Mouse (Mus musculus) liver, embryonic 11.5 days (tissue): ENCODE measurements around the gene Ier5l. TPM values are rescaled to one million over a fixed set of nuclear protein-coding genes. Genes with fewer than 3 reads are reported as not detected.
A peak's percentile ranks its signal among the peaks of the same experiment; 100 is the strongest.

Source experiments
- ATAC-seq: fragments of 200-750 bp; cut with Nextera tagmentation; replicated peaks from 2 replicates; pipeline ENCODE4 v1.8.0; 2017; ENCODE audit warnings: moderate number of reproducible peaks, mild to moderate bottlenecking, moderate TSS enrichment, moderate library complexity; ENCODE audit not compliant: low FRiP score
- DNase-seq: peaks from one replicate; pipeline ENCODE4 v3.0.0-alpha.2; 2017; ENCODE audit warnings: low spot score
- H3K27ac ChIP-seq: fragments of 300-500 bp; sonication (generic); 2 replicates; pipeline ENCODE4 v1.5.1; 2014; ENCODE audit warnings: mild to moderate bottlenecking, low read depth, low read length, control low read depth
- H3K27me3 ChIP-seq: fragments of 300-500 bp; sonication (generic); replicated peaks from 2 replicates; pipeline ENCODE4 v1.6.1; 2014; ENCODE audit warnings: low read length, mixed read lengths; ENCODE audit not compliant: control insufficient read depth, insufficient read depth
- H3K36me3 ChIP-seq: fragments of 300-500 bp; sonication (generic); 2 replicates; pipeline ENCODE4 v1.6.1; 2014; ENCODE audit warnings: mild to moderate bottlenecking, low read length, moderate library complexity, mixed read lengths; ENCODE audit not compliant: control insufficient read depth, insufficient read depth
- H3K4me1 ChIP-seq: fragments of 300-500 bp; sonication (generic); replicated peaks from 2 replicates; pipeline ENCODE4 v1.6.1; 2014; ENCODE audit warnings: low read length, mixed read lengths; ENCODE audit not compliant: control insufficient read depth, insufficient read depth
- H3K4me2 ChIP-seq: fragments of 300-500 bp; sonication (generic); 2 replicates; pipeline ENCODE4 v1.6.1; 2014; ENCODE audit warnings: mild to moderate bottlenecking, control low read depth, moderate library complexity
- H3K4me3 ChIP-seq: fragments of 300-500 bp; sonication (generic); 2 replicates; pipeline ENCODE4 v1.5.1; 2014; ENCODE audit warnings: low read depth, low read length, control low read depth
- H3K9ac ChIP-seq: fragments of 300-500 bp; sonication (generic); 2 replicates; pipeline ENCODE4 v1.6.1; 2014; ENCODE audit warnings: low read depth, low read length, control low read depth
- H3K9me3 ChIP-seq: fragments of 300-500 bp; sonication (generic); 2 replicates; pipeline ENCODE4 v1.6.1; 2016; ENCODE audit warnings: low read length, inconsistent platforms, mixed read lengths; ENCODE audit not compliant: control insufficient read depth
- WGBS: fragments of 180-500 bp; shearing (Covaris S2); extraction: QIAGEN DNeasy Blood & Tissue Kit; methylation state at CpG from one replicate; pipeline ENCODE4 v1.1.7; 2014; 5-methylcytosine and 5-hydroxymethylcytosine counted together
- polyA plus RNA-seq: library from polyadenylated mRNA; unstranded; fragments of >200 nt; fragmentation: Nextera tagmentation; extraction: Ambion mirVana; gene quantifications from 2 replicates; pipeline ENCODE4 v1.2.1, GENCODE M21; 2014

The Ier5l gene
- polyA plus RNA-seq, result 1.2 TPM in 2 replicates

DNA sequence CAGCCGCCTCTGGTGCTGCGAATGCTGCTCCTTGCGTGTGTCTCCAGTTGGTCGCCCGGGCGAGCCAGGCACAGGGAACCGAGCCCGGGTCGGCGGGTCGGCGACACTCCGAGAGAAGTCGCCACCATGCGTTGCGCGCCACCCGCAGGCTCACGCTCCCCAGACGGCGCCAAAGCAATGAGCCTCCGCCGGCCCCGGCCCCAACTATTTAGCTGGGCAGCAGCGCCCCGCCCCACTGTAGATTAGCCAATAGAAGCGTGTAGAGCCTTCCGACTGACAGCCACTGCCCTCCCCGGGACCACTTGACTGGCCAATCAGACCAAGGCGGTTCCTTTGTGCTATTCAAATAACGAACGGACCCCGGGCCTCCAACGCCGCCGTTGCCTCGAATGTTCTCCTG is at the start of gene Ier5l:
Gene Ier5l (minus strand): TSS at position 181 of the 400 bp plus-strand sequence.
- H3K9ac ChIP-seq, result peak within 1 kb of the TSS; percentile 79
- H3K4me3 ChIP-seq, result peak within 1 kb of the TSS; percentile 67
- DNase-seq (peak; percentile 92), ATAC-seq (peak; percentile 81)
- peak within 1 kb of the TSS; percentile 76 for H3K27ac ChIP-seq
- H3K4me1 ChIP-seq, result peaks cover 16% of the 10 kb centered on the region
- under 1% methylated on average over 37 of the region's 37 CpGs for WGBS
- H3K27me3 ChIP-seq, result peaks cover 67% of the 10 kb centered on the region
- H3K36me3 ChIP-seq, result no peaks in the 10 kb centered on the region
- peak within 1 kb of the TSS; percentile 66 for H3K4me2 ChIP-seq
- no peaks in the 10 kb centered on the region for H3K9me3 ChIP-seq

DNA sequence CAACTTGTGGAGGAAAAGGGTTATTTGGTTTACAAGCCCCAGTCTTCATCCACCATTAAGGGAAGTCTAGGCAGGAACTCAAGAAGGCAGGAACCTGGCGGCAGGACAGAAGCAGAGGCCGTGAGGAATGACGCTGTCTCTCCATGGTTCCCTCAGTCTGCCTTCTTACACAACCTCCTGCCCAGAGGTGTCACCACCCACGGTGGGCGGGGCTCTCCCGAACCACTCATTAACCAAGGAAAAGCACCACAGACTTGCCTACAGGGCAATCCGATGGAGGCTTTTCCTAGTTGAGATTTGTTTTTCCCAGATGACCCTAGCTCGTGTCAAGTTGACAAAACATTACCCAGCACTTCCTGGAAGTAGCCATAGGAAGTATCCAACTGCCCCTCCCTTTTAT is 49.7 kb upstream of the Ier5l start:
- no peaks in the 10 kb centered on the region for H3K9me3 ChIP-seq
- H3K27me3 ChIP-seq, result 0 out of 2 replicates have a peak, but pooled peaks cover 2% of the 10 kb centered on the region
- no peak for DNase-seq
- no peak overlapping the region for H3K9ac ChIP-seq
- H3K36me3 ChIP-seq, result no peaks in the 10 kb centered on the region
- no peak for ATAC-seq
- H3K27ac ChIP-seq, result no peak overlapping the region
- H3K4me3 ChIP-seq, result no peak overlapping the region
- 57% methylated on average over 8 of the region's 8 CpGs for WGBS
- no peaks in the 10 kb centered on the region for H3K4me1 ChIP-seq
- no peak overlapping the region for H3K4me2 ChIP-seq

DNA sequence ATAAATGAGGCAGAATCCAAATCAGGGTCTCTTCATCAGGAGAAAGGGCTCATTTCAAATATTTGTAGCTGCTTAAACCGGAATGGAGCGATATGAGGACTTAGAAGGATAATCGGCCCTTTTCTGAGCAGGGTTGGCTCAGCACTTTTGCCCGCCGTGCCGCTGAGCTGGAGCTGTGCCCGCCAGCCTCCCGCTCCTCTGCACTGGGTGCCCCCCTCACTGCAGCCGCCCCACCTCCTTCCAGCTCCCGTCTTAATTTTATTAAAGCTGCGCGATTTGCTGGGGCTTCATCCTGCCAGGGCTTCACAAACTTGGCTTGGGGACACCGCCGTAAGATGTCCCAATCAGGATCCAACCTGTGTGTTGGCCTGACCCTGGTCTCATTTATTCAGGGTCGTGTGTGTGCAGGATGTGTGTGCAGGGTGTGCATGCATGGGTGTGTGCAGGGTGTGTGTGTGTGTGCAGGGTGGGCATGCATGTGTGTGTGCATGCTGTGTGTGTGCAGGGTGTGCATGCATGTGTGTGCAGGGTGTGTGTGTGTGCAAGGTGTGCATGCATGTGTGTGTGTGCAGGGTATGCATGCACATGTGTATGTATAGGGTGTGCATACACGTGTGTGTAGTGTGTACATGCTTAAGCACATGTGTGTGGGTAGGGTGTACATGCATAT is 36.8 kb upstream of the Ier5l start:
- no peak for DNase-seq
- H3K4me2 ChIP-seq, result no peak overlapping the region
- no peak for ATAC-seq

DNA sequence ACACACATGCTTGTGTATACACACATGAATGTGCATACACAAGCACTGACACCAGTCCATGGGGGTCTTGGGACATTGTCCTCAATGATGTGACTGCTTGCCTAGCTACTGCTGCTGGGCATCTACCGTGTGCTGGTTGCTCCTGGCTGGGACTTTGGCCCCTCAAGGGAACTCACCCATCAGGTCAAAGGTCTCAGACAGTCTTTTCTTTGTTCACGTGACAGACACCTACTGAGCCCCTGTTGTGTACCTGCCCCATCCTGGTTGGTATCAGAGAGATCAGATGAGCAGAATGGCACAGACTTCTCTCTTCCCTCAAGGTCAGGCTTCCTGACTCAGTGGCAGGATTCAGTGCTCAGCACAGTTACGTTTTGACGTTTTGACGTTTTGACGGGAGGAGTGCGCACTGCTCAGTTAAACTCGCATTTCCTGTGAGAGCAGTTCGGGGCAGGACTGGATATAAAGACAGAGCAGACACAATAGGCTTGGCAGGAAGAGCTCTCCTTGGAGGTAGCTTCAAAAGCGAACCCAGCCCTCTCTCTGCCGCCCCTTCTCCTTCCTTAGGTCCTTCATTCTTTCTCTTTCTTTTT is 33.2 kb upstream of the Ier5l start:
- no peak overlapping the region for H3K4me2 ChIP-seq
- ATAC-seq (no peak), DNase-seq (no peak)
- H3K36me3 ChIP-seq, result no peaks in the 10 kb centered on the region
- peaks cover 4% of the 10 kb centered on the region; the same call in 1 of the 2 replicates for H3K4me1 ChIP-seq
- no peaks in the 10 kb centered on the region for H3K27me3 ChIP-seq
- WGBS, result 49% methylated on average over 11 of the region's 11 CpGs
- H3K4me3 ChIP-seq, result no peak overlapping the region
- no peak overlapping the region for H3K9ac ChIP-seq
- H3K9me3 ChIP-seq, result no peaks in the 10 kb centered on the region
- no peak overlapping the region for H3K27ac ChIP-seq

More for the DNA sequence above, 36.8 kb upstream of the Ier5l start:
- whole genome bisulfite sequencing, result 72% methylated on average over 16 of the region's 16 CpGs
- Histone ChIP-seq H3K9ac (no peak overlapping the region), H3K4me1 (peaks cover 4% of the 10 kb centered on the region; the same call in 1 of the 2 replicates), H3K36me3 (no peaks in the 10 kb centered on the region), H3K9me3 (no peaks in the 10 kb centered on the region), H3K4me3 (no peak overlapping the region), H3K27ac (no peak overlapping the region), H3K27me3 (no peaks in the 10 kb centered on the region)

DNA sequence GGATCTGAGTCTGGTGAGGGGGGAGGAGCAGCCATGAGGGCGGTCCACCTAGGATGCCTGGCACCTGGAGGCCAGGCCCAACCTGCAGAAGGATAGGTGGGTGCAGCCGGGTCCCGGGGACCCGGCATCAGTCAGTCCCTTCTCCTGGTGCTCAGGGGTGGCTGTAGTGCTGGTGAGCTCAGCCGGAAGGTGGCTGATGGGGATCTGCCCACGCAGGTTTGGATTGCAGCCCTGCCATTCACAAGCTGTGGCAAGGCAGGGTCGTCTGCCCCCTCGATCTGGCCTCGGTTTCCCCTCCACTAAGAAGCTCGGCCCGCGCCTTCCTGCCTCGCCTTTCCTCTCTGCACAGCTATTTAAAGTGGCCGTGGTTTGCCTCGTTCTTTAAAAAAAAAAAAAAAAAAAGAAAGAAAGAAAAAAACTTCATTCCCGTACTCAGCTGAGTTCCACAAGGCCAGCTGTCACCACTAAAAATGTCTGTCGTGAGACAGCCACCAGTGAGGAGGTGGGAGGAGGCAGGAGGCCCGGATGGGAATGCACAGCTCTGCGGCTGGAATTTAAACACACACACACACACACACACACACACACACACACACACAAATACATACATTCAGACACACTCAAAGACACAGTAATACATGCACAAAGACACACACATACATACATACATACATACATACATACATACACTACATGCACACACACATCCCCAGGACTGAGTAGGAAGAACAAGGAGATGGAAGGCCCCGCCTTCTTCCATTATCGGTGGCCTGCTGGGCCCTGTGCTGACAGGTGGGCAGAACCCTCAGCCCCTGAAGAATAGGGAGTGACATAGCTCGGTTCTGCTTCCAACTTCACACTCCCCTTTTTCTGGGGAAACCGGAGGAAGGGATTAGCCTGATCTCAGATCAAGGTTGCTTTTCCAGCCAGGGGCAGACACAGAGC is 29.9 kb upstream of the Ier5l start:
- Histone ChIP-seq H3K9ac (no peak overlapping the region), H3K27me3 (no peaks in the 10 kb centered on the region), H3K36me3 (no peaks in the 10 kb centered on the region), H3K27ac (no peak overlapping the region), H3K9me3 (no peaks in the 10 kb centered on the region), H3K4me3 (no peak overlapping the region), H3K4me2 (no peak overlapping the region), H3K4me1 (peaks cover 4% of the 10 kb centered on the region; the same call in 1 of the 2 replicates)
- 49% methylated on average over 23 of the region's 23 CpGs for WGBS
- DNase-seq (no peak), ATAC-seq (no peak)

DNA sequence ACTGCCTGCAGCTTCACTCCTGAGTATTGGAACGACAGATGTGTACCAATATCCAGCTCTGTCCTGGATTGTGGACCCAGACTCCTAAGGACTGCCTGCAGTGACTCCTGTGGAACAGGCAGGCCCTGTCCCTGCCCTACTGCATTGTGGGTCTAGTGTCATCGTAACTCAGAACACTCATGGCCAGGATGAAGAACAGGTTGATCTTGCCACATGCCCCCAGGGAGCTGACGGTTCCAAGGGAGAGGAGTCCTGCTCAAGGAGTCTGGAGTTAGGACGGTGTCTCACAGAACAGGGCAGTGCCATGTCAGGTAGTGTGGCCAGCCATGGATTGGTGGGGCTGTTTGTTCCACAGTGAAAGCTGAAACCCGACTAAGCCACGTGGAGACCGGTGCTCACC is 27.7 kb upstream of the Ier5l start:
- 77% methylated on average over 7 of the region's 7 CpGs for WGBS
- Histone ChIP-seq H3K36me3 (no peaks in the 10 kb centered on the region), H3K4me3 (no peak overlapping the region), H3K27ac (no peak overlapping the region; the same call in 1 of the 2 replicates), H3K9ac (no peak overlapping the region), H3K27me3 (no peaks in the 10 kb centered on the region), H3K4me2 (no peak overlapping the region), H3K9me3 (no peaks in the 10 kb centered on the region), H3K4me1 (peaks cover under 1% of the 10 kb centered on the region; the same call in 1 of the 2 replicates)
- no peak for DNase-seq
- no peak for ATAC-seq

DNA sequence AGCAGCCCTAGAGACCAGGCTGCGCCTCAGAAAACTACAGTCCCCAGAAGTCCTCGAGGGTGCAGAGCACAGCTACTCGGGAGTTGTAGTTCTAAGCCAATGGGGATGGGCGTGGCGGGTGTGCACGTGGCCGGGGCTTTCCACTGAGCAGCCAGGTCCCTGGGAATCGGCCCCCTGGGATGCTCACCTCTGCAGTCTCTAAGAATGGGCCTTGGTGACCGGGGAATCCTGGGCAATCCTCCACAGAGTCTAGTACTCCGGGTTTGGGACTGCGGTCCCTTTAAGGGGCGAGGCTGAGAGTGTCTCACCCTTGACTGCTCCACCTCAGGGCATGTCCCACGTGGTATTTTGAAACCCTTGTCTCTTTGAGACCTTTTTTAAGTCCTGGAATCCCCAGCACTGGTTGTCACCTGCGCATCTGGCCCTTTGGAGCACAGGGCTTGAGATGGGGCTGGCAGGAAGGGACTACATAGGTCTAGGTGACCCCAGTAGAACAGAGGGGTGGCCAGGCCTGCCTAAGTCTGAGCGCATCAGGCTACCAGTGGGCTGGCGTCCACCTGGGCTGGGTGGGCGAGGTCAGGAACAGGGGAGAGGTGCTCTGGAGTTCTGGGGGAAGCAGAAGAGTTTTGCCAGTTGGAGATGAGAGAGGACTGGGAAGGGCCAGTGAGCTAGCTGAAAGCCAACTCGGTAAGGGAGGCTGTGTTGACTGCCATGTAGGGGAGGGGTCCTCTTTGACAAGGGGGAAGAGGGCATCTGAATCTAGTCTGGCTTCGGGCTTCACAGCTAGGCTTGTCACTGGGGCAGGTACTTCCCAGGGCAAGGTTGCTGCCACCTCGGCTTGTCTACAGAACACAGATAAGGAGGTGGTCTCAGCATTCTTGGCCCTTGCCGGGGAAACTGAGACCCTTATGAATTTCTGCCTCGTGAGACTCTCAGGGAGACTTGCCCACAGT is 22.2 kb upstream of the Ier5l start:
- H3K4me2 ChIP-seq, result peak overlapping the region; percentile 52
- H3K9me3 ChIP-seq, result no peaks in the 10 kb centered on the region
- H3K4me1 ChIP-seq, result peaks cover 4% of the 10 kb centered on the region; the same call in 1 of the 2 replicates
- peak; percentile 79 for DNase-seq
- H3K27ac ChIP-seq, result no peak overlapping the region
- no peaks in the 10 kb centered on the region for H3K27me3 ChIP-seq
- peak overlapping the region; percentile 28; the same call in 1 of the 2 replicates for H3K4me3 ChIP-seq
- 27% methylated on average over 22 of the region's 22 CpGs for WGBS
- peak; percentile 86 for ATAC-seq
- H3K36me3 ChIP-seq, result no peaks in the 10 kb centered on the region
- H3K9ac ChIP-seq, result no peak overlapping the region; the same call in 1 of the 2 replicates
